Mouse (Mus musculus) spleen, adult 12 weeks (tissue): ENCODE results near the gene Vldlr.

Experiments
- DNase-seq: peaks from one replicate; pipeline ENCODE4 v3.0.0; 2022; ENCODE audit warnings: low spot score

Gene Vldlr

DNA sequence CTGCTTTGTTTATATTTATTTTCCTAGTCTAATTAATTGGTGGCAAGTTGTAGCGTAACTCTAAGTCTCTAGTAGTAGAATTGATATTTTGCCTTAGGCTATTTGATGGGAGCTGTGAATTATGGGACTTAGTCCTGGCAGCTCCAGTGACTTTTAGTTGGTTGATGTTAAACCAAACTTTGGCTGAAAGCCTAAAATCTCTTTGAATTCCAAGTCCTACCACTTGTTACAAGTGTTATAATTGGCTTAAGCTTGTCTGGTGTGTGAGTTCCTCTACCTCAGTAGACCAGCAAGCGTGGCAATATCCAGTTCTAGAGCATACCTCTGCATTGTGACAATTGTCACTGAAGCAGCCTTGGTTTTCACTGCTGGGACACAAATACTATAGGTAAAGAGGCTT is 17.1 kb downstream of the Vldlr start:
- no peak for DNase-seq

DNA sequence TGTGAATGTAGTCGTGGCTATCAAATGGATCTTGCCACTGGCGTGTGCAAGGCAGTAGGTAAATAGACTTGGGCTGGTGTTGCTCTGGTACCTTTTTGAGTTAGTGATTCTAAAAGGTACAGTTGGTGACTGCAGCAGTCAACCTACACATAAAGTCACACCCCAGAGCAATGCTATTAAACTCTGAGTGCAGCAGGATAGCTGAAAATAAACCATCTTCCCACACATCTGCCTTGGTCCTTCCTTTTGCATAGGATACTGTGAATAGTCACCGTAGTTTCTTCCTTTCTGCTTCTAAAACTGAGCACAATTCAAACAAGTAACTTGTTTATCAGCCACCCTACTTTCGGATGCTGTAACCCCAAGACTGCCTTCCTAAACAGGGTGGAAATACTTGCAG is 23.6 kb downstream of the Vldlr start:
- no peak for DNase-seq

DNA sequence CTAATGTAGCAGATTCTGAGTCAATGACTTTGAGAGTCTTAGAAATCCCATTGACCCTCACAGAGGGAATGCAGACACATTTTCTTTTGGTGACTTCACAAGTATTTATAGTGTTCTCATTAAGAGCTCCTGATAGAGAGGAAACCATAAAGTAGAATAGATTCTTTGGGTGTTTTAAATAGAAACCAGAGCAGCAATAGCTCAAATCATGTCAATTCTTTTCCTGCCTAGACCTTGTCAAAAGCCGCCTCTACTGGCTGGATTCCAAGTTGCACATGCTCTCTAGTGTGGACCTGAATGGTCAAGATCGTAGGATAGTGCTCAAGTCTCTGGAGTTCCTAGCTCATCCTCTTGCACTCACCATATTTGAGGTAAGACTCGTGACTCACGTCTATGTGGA is 27.2 kb downstream of the Vldlr start:
- no peak for DNase-seq

DNA sequence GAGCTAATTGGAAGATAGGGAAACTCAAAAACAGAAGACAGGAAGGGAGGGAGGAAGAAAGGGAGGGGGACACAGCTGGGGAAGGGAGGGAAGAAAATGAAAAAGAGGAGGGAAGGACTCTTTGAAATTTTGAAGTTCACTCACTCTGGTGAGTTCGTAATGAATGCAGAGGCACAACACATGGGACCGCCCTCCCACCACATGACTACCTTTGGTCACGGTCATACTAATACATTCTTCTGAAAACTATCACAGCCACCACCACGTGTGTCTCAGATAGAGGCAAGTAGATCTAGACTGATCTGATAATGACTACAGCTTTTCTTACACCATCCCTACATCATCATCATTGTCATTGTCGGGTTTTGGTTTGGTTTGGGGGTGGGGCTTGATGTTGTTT is 38.5 kb downstream of the Vldlr start:
- no peak for DNase-seq

GRCm38 (mm10) chr19:27255678-27256077 is 39.4 kb downstream of the Vldlr start:
- no peak for DNase-seq

DNA sequence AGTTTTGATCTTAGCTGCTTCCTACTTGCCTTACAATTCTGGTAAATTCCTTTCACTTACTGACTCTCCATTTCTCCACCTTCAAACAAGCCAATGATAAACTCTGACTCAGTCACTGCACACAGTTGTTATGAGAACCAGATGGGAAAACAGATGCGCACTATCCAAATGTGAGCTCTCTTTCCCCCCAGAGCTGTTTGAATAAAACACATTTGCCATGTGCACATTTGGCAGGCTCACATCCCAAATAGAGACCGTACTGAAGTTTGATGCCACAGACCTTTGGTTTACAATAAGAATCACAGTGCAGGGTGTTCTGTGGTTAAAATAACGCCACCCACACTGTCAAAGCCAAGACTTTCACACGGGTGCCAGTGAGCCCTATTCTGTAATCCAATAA is 43.8 kb downstream of the Vldlr start:
- no peak for DNase-seq

- no peak for DNase-seq
Observed at GRCm38 (mm10) chr19:27260621-27261278, 44.5 kb downstream of the Vldlr start.

DNA sequence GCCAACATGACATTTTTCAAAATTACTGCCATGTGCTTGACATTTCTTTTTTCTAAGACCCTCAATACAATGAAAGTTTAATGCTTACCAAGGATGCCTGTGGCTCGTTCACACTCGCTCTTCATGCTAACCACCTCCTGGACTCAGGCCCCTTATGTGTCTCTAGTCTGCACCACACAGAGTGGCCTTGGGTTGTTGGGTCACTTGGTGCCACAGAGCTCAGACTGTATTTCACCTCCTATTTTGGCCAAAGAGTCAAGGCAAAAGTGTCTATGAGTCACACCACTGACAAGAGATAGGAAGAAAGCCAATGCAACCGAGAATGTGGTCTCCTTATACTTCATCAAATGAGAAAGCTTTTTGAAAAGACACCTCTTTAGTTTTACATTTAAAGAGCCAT is 45.9 kb downstream of the Vldlr start:
- DNase-seq, result no peak

DNA sequence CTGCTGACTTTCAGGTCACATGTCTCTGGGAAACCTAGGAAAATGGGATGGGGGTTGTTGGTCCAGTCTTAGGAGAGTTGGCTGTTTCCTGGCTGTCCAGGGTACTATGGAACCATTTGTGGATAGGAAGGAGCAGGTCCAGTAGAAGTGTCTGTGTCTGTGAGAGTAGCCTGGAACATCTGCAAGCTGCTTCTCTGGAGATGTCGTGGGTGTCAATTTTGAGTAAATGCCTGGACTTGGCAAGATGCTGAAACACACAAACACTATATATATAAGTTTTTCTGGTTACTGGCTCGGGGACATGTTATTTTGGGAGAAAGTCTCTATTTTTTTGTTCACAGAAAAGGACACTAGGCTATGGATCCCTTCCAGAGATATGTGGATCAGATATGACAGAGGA is 57.1 kb downstream of the Vldlr start:
- DNase-seq, result no peak

GRCm38 (mm10) chr19:27274382-27274781 is 58.1 kb downstream of the Vldlr start:
- no peak for DNase-seq

GRCm38 (mm10) chr19:27279174-27279573 is 62.9 kb downstream of the Vldlr start:
- no peak for DNase-seq
